Mouse (Mus musculus): Measurements from ENCODE around the gene Spint4.
"Not testable (repeated sequence)": the region's sequence is repeated elsewhere in the genome, so short reads cannot be mapped to it uniquely, and the experiment has no call there.

Gene Spint4

GRCm38 (mm10) chr2:164698201-164698600, at the start of gene Spint4:
TSS of gene Spint4 (plus strand) at chr2:164698501.
- DNase-seq (ENCODE audit: low spot score in 2 of 2) = no peak

GRCm38 (mm10) chr2:164655858-164656257, 42.4 kb upstream of the Spint4 start, which contains the start of gene Wfdc10:
TSS of gene Wfdc10 (plus strand) at chr2:164656046.
- peak; percentile 19 to 50 for DNase-seq (ENCODE audit: low spot score in 2 of 2)

- DNase-seq (ENCODE audit: low spot score in 2 of 2) = no peak
Observed at GRCm38 (mm10) chr2:164656483-164656882, 41.8 kb upstream of the Spint4 start, which contains the start of gene Wfdc9. TSS of gene Wfdc9 (minus strand) at chr2:164656583.

GRCm38 (mm10) chr2:164664851-164665250, 33.5 kb upstream of the Spint4 start:
- no peak for DNase-seq (ENCODE audit: low spot score in 2 of 2)

GRCm38 (mm10) chr2:164670261-164670660, 28.0 kb upstream of the Spint4 start:
- no peak for DNase-seq (ENCODE audit: low spot score in 2 of 2)

- no peak for DNase-seq (ENCODE audit: low spot score in 2 of 2)
Observed at GRCm38 (mm10) chr2:164670938-164671337, 27.4 kb upstream of the Spint4 start.

GRCm38 (mm10) chr2:164673987-164674386, 24.3 kb upstream of the Spint4 start, which contains the start of gene Wfdc11:
TSS of gene Wfdc11 (minus strand) at chr2:164674087.
- no peak for DNase-seq (ENCODE audit: low spot score in 2 of 2)

- no peak for DNase-seq (ENCODE audit: low spot score in 2 of 2)
Observed at GRCm38 (mm10) chr2:164676103-164676502, 22.2 kb upstream of the Spint4 start.

GRCm38 (mm10) chr2:164676916-164677685, 21.2 kb upstream of the Spint4 start:
- DNase-seq (ENCODE audit: low spot score in 2 of 2) = no peak

GRCm38 (mm10) chr2:164678848-164679625, 19.3 kb upstream of the Spint4 start:
- peak; percentile 72 to 76 for DNase-seq (ENCODE audit: low spot score in 2 of 2)

GRCm38 (mm10) chr2:164679906-164680305, 18.4 kb upstream of the Spint4 start:
- peak; percentile 35 to 59 for DNase-seq (ENCODE audit: low spot score in 2 of 2)

GRCm38 (mm10) chr2:164684807-164685206, 13.5 kb upstream of the Spint4 start, which contains the start of gene Wfdc13:
TSS of gene Wfdc13 (plus strand) at chr2:164685107.
- DNase-seq (ENCODE audit: low spot score in 2 of 2) = no peak

GRCm38 (mm10) chr2:164700959-164701358, 2.7 kb downstream of the Spint4 start:
- no peak for DNase-seq (ENCODE audit: low spot score in 2 of 2)

- DNase-seq (ENCODE audit: low spot score in 2 of 2) = no peak
Observed at GRCm38 (mm10) chr2:164701761-164702160, 3.5 kb downstream of the Spint4 start.

- no peak for DNase-seq (ENCODE audit: low spot score in 2 of 2)
Observed at GRCm38 (mm10) chr2:164704235-164704634, 5.9 kb downstream of the Spint4 start.

GRCm38 (mm10) chr2:164705328-164705727, 7.0 kb downstream of the Spint4 start:
- DNase-seq (ENCODE audit: low spot score in 2 of 2) = no peak

GRCm38 (mm10) chr2:164705991-164706390, 7.7 kb downstream of the Spint4 start:
- DNase-seq (ENCODE audit: low spot score in 2 of 2) = no peak

GRCm38 (mm10) chr2:164715005-164715404, 16.7 kb downstream of the Spint4 start, which contains the start of gene Spint5:
TSS of gene Spint5 (plus strand) at chr2:164715305.
- DNase-seq (ENCODE audit: low spot score in 2 of 2) = no peak

GRCm38 (mm10) chr2:164716194-164716786, 18.0 kb downstream of the Spint4 start:
- not testable (repeated sequence) for DNase-seq (ENCODE audit: low spot score in 2 of 2)

- DNase-seq (ENCODE audit: low spot score in 2 of 2) = no peak
Observed at GRCm38 (mm10) chr2:164723276-164723675, 25.0 kb downstream of the Spint4 start.

- DNase-seq (ENCODE audit: low spot score in 2 of 2) = peak; percentile 63 to 72
Observed at GRCm38 (mm10) chr2:164725895-164726619, 27.8 kb downstream of the Spint4 start.
